Mouse (Mus musculus): ENCODE results near the gene Krtap9-3.

Krtap9-3 gene

DNA sequence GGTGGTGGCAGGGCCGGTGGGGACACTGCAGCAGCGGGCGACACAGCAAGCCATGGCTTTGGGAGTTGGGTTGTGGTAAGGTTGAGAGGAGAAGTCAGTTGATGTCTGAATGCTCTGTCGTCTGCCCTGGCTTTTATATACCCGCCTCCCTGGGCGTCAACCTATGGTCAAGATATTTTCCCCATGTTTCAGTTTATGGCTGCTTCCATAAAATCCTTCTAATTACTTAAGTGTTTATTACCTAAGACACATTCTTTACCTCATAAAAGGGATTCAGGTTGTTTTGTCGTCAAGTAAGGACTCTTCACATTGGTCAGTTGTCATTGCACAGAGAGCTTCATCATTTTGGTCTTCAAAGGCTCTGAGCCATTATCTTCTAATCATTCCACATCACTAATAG is 31.4 kb downstream of the Krtap9-3 start, which contains the start of gene Krtap3-1:
Gene Krtap3-1, minus strand, starts transcription at position 101 of the 400 bp plus-strand sequence.
- no peak for DNase-seq (ENCODE audit: low spot score)

DNA sequence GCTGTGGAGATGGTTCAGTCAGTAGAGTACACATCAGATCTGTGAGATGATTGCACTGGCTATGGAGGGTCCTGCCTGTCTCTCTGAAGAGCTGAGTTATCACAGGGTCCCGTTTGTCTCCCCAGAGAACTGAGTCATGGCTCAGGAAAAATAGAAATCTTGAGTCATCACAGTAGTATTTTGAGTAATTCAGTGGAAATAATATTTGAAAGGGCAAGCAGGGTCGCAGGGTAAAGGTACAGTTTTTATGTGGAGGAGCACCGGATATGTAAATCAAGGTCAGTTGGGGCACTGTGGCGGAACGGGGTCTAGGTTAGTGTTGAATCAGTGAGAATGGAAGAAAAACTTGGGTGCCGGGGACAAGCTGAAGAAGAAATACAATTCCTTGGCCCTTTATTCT is 35.3 kb downstream of the Krtap9-3 start:
- DNase-seq (ENCODE audit: low spot score): no peak

DNA sequence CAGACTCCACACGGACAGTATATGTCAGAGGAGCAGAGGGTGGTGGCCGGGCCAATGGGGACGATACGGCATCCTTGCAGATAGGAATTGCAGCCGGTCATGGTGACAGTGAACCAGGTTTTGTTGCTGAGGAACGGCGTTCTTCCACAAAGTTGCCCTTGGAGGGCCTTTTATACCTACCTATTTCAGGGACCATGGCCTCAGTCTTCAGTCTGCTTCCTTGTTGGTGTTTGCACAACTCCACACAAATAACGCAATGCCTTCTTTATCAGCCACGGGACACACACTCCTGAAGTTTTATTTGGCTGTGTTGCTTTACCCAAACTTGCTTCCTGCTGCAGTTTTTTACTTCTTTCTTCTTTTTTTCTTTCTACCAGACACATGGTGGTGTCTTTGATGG is 38.5 kb downstream of the Krtap9-3 start, which contains the start of gene Gm11939:
Gene Gm11939, minus strand, starts transcription at position 101 of the 400 bp plus-strand sequence.
- no peak for DNase-seq (ENCODE audit: low spot score)

DNA sequence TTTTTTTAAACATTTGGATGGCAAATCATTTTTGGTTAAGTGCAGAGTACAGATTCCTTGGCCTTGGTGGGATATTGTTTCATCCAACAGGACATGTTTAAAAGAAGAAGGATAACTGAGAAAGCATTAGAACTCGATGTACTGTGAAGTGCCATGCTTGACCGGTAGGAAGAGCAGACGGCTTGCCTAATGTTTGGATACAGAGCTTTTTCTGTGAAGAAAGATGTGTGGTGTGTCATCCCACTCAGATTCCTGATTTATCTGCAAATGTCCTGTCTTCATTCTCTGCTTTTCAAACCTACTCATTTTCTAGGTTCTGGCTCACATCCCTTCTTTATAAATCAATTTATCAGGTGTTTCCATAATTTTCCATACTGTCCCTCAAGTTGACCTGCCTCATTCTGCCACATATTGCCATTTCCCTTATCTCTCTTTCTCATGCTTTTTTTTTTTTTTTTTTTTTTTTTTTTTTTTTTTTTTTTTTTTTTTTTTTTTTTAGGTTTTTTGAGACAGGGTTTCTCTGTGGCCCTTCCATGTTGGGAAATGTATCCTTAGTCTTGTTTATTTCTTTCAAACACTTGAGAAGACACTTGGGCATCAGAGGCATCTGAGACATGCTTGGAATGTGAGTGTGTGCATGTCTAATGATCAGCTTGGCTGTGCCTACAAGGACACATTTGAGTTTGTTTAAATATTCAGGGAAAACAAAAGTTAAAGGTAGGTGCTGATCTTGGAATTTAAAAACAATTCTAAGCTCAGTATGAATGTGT is 39.7 kb downstream of the Krtap9-3 start:
- DNase-seq (ENCODE audit: low spot score): no peak

DNA sequence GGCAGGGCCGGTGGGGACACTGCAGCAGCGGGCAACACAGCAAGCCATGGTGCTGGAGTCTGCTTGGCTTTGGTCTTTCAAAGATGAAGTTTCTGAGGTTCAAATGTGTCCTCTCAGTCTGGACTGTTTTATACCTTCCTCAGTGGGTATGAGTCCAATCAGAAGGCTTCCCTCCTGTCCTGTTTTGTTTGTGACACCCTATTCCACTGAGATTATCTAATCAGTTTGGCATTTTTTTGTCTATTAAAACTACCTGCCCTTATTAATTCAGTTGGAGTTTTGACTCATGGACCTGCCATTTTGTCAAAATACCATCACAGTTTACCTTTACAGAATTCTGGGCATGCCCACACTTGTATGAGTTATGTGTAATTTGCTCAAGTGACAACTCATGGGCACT is 41.2 kb downstream of the Krtap9-3 start, which contains the start of gene Krtap3-2:
Gene Krtap3-2, minus strand, starts transcription at position 101 of the 400 bp plus-strand sequence.
- DNase-seq (ENCODE audit: low spot score): no peak

DNA sequence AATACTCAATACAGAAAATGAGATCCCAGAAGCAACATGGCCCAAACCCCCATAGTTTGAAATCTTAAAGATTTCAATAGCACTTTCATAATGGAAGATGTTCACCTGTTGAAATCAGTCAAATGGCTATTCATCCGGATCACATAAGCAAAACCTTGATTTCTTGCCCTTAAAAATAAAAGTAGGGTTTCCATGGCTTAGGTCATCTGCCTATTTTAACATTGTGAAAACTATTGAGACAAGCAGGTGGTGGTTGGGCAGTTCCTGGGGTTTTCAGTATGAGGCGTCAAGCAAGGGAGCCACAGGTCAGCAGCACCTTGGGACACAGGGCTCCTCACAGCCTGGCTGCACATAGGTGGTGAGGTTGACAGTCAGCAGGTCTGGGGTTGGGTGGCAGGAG is 41.7 kb downstream of the Krtap9-3 start:
- DNase-seq (ENCODE audit: low spot score): no peak

DNA sequence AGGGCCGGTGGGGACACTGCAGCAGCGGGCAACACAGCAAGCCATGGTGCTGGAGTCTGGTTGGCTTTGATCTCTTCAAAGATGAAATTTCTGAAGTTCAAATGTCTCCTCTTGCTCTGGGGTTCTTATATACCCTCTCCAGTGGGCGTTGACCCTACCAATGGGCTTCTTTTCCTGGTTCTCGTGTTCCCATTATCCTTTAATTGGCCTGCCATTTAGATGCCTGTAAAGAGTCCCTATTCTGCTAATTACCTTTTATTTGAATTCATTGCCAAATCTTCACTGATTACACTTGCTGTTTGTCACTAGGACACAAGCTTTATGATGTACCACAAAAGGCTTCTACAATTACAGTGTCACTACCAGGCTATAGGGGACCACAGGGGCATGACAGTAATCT is 47.1 kb downstream of the Krtap9-3 start, which contains the start of gene Krtap3-3:
Gene Krtap3-3, minus strand, starts transcription at position 101 of the 400 bp plus-strand sequence.
- no peak for DNase-seq (ENCODE audit: low spot score)

DNA sequence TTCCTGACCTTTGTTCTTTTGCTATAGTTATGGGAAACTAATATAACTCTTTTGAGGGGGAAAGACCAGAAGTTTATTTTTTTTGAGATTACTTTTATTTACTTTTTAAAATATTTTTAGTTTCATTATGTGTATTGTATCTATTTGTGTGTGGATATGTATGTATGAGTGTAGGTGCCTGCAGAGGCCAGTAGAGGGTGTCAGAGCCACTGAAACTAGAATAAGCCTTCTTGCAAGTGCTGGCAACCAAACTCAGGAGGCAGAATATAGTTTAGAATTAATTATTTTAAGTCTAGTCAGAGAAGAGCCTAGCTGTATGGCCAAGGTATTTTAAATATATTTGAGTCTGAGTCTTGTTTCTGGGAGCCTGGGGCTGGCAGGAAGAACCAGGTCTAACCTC is 50.0 kb downstream of the Krtap9-3 start:
- DNase-seq (ENCODE audit: low spot score): no peak
